Mouse (Mus musculus): ENCODE data around the gene Mylk. TPM values are rescaled to one million over a fixed set of nuclear protein-coding genes. Genes with fewer than 3 reads are reported as not detected.

Mylk gene
- total RNA-seq, 2 experiments from 2014 or later = 14.5 to 14.9 TPM

DNA sequence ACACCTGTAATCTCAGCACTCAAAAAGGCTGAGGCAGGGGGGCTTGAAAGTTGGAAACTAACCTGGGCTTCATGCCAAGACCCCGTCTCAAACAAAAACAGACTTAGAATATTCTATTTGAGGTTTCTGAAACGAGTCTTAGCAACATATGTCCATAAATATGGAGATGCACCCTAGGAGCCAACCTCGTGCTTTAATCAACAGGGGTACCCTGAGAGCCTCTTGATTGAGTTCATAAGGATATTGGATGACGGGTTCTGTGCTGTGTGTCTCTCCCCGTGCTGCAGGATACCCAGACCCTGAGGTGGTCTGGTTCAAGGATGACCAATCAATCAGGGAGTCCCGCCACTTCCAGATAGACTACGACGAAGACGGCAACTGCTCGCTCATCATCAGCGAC is 255.0 kb downstream of the Mylk start:
- no peak for DNase-seq (ENCODE audit: extremely low spot score in 1 of 2, low spot score in 2 of 2)
- Histone ChIP-seq H3K4me3 (no peak overlapping the region), H3K27ac (no peak overlapping the region)
- intact Hi-C loops (cut with DNase I) = loop anchor here (2.0 kb wide), 1 partner anchor 23 kb away; the partner anchor contains the start of gene Hacd2
- no peak for TF ChIP-seq CTCF (IDR thresholded peaks at IDR 0.05)

DNA sequence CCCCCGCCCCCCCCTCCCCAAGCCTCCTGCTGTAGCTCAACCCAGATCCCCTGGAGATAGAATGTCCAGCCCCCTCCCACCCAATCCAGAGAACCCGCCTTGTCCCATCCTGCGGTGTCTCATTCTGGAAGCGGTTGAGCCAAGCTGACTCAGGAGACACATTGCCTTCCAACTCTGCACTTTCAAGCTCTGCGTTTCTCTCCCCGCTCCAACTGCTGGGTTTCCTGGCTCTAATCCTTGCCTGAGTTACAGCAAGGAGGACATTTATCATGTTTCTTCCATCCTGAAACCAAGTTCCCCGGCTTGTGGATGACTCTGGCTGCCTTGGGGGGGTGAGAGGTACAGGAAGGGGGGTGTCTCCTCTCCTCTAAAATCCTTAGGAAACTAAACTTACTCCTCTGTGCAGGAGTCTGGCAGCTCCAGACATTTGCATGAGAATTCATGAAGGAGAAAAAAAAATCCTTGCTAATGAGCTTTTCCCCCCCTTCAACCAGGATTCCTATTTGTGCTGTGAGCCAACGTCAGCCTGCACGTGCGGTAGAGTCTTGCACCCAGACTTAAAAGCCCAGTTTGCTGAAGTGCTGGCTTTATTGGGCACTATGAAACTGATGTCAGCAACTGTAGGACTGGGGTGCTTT is 256.0 kb downstream of the Mylk start:
- Histone ChIP-seq H3K27ac (peak overlapping the region; percentile 19; the same call in 1 of the 2 replicates), H3K4me3 (no peak overlapping the region; the same call in 1 of the 2 replicates)
- intact Hi-C loops (cut with DNase I) = loop anchor here (2.0 kb wide), 1 partner anchor 22 kb away; the partner anchor contains the start of gene Hacd2
- DNase-seq (ENCODE audit: extremely low spot score in 1 of 2, low spot score in 2 of 2) = peak in 1 of 2 experiments; percentile 35
- TF ChIP-seq CTCF (IDR thresholded peaks at IDR 0.05) = no peak

DNA sequence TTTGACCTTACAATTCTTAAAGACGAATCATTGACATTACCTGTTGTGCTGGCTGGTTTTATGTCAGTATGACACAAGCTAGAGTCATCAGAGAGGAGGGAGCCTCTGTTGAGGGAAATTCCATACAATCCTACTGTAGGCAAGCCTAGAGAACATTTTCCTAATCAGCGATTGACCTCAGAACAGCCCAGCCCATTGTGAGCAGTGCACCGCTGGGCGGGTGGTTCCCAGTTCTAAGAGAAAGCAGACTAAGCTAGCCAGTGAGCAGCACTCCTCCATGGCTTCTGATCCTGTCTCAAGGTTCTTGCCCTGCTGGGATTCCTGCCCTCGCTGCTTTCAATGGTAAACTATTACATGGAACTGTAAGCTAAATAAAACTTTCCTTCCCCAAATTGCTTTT is 259.3 kb downstream of the Mylk start:
- no peak overlapping the region for H3K4me3 ChIP-seq
- no peak for TF ChIP-seq CTCF (IDR thresholded peaks at IDR 0.05)
- H3K27ac ChIP-seq = no peak overlapping the region
- intact Hi-C loops (cut with DNase I) = no loop called here
- no peak for DNase-seq (ENCODE audit: extremely low spot score in 1 of 2, low spot score in 2 of 2)

DNA sequence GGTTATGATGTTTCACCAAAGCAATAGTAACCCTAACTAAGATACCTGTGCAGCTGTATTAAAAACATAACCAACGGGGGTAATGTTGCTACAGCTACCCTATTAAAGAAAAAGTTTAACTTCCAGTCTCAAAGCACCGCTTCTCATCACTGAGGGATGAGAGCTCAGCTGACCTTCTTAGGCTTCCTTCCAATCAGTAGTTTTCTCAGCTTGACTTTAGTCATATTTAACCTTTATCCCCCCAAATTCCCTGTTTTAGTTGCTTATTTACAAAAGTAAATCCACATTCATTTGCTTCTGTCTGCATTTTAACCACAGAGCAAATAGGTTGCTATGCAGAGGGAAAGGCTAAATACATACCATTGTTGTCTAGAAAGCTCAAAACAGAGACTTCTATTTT is 259.7 kb downstream of the Mylk start:
- no peak overlapping the region for H3K27ac ChIP-seq
- no peak overlapping the region for H3K4me3 ChIP-seq
- intact Hi-C loops (cut with DNase I) = no loop called here
- DNase-seq (ENCODE audit: extremely low spot score in 1 of 2, low spot score in 2 of 2) = no peak
- TF ChIP-seq CTCF (IDR thresholded peaks at IDR 0.05) = no peak

DNA sequence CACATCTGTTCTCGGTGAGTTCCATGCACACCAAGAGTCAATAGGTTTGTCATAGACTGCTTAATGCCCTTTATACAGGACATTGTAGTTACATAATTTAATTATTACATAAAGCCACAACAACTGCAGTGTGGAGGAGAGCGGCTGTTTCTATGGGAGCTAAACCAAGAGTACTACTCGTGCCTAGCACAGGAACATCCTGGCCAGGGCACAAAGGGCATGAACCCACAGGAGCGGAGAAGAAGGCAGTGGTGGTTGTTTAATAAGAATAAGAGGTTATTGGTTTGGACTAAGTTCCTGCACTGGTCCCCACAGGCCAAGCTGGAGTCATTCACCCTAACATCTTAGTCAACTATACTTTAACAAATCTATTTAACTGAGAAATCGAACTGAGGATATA is 261.2 kb downstream of the Mylk start:
- intact Hi-C loops (cut with DNase I) = no loop called here
- Histone ChIP-seq H3K27ac (no peak overlapping the region), H3K4me3 (no peak overlapping the region)
- TF ChIP-seq CTCF (IDR thresholded peaks at IDR 0.05) = no peak
- no peak for DNase-seq (ENCODE audit: extremely low spot score in 1 of 2, low spot score in 2 of 2)

DNA sequence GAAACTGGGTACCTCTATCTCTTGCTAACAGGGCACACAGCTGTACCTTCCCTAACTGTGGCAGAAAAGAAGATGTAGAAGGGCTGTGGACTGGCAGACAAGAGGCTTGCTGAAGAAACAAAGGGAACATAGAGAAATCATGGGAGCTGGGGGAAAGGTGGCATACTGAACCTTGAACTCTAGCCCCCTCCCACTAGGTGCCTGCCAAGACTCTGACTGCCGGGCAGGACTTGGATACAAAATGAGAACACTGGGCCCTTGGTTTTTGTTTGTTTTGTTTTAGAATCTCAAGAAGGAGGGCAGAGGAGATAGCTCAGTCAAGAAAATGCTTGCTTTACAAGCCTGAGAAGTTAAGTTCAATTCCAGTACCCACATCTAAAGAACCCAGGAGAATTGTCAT is 262.4 kb downstream of the Mylk start:
- no peak for DNase-seq (ENCODE audit: extremely low spot score in 1 of 2, low spot score in 2 of 2)
- intact Hi-C loops (cut with DNase I) = no loop called here

DNA sequence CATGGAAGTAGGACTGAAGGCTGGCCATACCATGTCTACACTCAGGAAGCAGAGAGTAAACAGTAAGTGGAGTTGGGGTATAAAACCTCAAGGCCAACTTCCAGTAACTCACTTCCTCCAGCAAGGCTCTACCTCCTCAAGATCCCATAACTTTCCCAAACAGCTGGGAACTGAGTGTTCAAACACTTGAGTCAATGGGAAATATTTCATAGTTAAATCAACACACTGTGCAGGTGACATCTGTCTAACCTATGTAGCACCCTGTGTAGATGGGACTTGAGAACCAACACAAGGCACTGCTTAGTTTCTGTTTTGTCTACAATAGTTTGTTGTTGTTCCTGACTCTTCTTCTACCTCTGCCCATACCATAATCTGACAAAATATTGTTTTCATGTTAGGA is 263.4 kb downstream of the Mylk start:
- no peak overlapping the region for H3K27ac ChIP-seq
- no peak for TF ChIP-seq CTCF (IDR thresholded peaks at IDR 0.05)
- no peak overlapping the region for H3K4me3 ChIP-seq
- DNase-seq (ENCODE audit: extremely low spot score in 1 of 2, low spot score in 2 of 2) = no peak
- intact Hi-C loops (cut with DNase I) = no loop called here

More for the DNA sequence above, 262.4 kb downstream of the Mylk start:
- no peak for TF ChIP-seq CTCF (IDR thresholded peaks at IDR 0.05)
- H3K4me3 ChIP-seq = no peak overlapping the region
- no peak overlapping the region for H3K27ac ChIP-seq

DNA sequence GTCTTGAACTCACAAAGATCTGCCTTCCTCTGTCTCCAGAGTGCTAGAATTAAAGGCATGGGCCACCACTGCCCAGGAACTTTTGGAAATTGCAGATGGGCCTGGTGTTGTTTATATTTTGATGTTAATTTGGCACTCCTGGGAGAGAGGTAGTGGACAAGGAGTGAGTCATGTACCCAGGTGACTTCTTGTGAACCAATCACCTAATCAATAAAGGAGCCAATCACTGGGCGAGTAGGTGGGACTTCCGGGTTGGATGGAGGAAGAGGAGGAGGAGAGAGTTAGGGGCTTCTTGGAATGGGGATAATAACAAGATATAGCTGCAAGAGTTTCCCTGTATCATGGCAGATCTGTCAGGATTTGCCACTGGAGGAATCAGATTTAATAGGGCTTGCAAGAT is 268.5 kb downstream of the Mylk start:
- intact Hi-C loops (cut with DNase I) = no loop called here
- H3K4me3 ChIP-seq = no peak overlapping the region
- TF ChIP-seq CTCF (IDR thresholded peaks at IDR 0.05) = no peak
- H3K27ac ChIP-seq = no peak overlapping the region
- DNase-seq (ENCODE audit: extremely low spot score in 1 of 2, low spot score in 2 of 2) = no peak

DNA sequence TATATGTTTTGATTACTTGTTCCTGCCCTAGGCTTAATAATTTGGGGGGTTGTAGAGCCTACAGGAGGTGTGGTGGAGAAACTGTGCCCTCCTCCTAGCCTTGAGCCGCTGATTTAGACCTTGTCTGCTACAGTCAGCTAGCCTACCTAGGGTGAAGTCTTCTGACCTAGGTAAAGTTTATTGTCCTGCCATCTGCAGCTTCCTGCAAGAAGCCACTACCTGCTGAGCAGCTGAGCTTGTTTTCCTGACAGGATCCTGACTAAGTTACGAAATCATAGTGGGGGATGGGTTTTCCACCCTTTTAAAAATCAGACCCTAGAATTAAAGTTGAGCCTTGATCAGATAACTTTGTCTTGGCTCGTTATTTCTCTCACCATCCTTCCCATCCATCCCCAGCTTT is 271.5 kb downstream of the Mylk start:
- TF ChIP-seq CTCF (IDR thresholded peaks at IDR 0.05) = no peak
- Histone ChIP-seq H3K27ac (no peak overlapping the region), H3K4me3 (no peak overlapping the region)
- intact Hi-C loops (cut with DNase I) = no loop called here
- DNase-seq (ENCODE audit: extremely low spot score in 1 of 2, low spot score in 2 of 2) = no peak

DNA sequence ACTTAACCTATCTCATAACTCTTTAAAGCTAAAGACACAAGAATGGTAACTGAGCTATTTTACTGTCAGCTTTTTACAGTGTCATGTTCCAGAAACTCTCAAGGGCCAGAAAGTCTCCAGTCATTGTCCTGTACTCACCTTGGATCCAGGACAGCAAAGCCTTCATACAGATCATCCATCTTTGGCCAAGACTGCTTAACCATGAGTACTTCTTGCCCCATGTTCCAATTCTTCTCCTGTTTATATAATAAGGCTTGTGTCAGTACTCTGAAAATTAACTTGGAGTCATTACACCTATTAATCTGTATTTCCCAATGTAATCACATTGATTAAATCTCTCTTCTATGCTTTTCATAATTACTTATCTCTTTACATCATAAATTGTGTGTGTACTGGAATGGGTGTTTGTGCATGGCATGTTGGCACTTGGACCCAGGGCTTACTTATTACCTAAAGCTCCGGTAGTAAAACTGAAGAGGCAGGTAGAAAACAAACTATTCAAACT is 273.5 kb downstream of the Mylk start:
- no peak for TF ChIP-seq CTCF (IDR thresholded peaks at IDR 0.05)
- Histone ChIP-seq H3K4me3 (no peak overlapping the region), H3K27ac (no peak overlapping the region)
- intact Hi-C loops (cut with DNase I) = no loop called here
- no peak for DNase-seq (ENCODE audit: extremely low spot score in 1 of 2, low spot score in 2 of 2)

DNA sequence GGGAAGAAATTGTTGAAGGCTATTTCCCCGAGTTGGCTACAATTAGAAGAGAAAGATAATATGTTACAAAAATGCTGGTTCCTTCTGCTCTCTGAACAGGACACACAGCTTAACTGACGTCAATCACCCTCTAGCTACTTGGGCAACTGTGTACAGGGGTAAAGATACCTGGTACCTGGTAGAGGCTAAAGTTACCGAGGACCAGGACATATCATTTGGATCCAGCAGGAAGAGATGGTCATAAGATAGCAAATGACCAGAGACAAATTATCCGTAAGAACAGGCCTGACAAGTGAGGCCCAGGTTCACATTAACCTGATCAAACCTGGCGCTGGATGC is 276.9 kb downstream of the Mylk start:
- no peak for DNase-seq (ENCODE audit: extremely low spot score in 1 of 2, low spot score in 2 of 2)
- intact Hi-C loops (cut with DNase I) = loop anchor here (2.0 kb wide), 1 partner anchor 21 kb away; no protein-coding TSS in a partner anchor
- peak overlapping the region; percentile 99 for H3K4me3 ChIP-seq
- no peak for TF ChIP-seq CTCF (IDR thresholded peaks at IDR 0.05)
- peak overlapping the region; percentile 92 for H3K27ac ChIP-seq

DNA sequence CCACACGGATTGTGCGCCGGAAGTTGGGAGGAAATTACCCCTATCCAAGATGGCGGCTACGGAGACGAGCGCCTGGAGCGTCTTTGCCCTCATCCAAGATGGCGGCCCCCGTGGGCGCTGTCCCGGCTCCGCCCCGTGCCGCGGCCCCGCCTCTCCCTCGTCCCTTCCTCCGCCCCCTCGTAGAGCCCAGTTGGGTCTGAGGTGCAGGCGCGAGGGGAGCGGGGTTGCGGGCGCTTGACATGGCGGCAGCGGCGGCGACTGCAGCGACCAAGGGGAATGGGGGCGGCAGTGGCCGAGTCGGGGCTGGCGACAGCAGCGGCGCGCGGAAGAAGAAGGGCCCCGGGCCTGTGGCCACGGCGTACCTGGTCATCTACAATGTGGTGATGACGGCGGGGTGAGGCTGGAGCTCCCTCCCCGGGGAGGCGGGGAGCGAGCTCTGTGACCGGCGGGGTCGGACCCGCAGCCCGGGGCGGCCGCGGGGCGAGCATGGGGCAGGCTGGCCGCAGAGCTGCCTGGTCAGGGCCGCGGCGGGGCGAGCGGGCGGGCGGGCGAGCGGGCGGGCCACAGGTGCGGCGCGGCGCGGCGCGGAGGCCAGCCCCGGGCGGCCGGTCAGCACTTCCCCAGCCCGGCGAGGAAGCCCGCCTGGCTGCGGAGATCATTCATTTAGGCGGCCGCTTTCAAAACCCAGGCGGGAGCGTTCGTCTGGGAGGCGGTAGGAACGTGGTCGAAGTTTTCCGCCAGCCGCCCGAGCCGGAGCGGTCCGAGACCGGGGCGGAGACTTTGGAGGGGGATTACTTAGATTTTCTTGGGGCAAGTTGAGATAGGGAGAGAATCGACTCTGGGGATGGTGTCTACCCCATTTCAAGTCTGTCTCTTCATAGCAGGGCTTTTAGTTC is 277.5 kb downstream of the Mylk start, which contains the start of gene Hacd2:
TSS of gene Hacd2 (plus strand) at position 187 of the 896 bp plus-strand sequence.
- TF ChIP-seq CTCF (IDR thresholded peaks at IDR 0.05) = no peak
- intact Hi-C loops (cut with DNase I) = loop anchor here (2.0 kb wide), 1 partner anchor 22 kb away; no protein-coding TSS in a partner anchor

More for the DNA sequence above, 277.5 kb downstream of the Mylk start, which contains the start of gene Hacd2:
- peak; percentile 94 to 96 for DNase-seq (ENCODE audit: extremely low spot score in 1 of 2, low spot score in 2 of 2)
- peak within 1 kb of the TSS; percentile 92 for H3K27ac ChIP-seq
- H3K4me3 ChIP-seq = peak within 1 kb of the TSS; percentile 99

Measured in left cerebral cortex, adult 2 months (tissue).